Mouse (Mus musculus) myocyte (in vitro differentiated cells): ENCODE measurements around the gene Tal1. TPM values are rescaled to one million over a fixed set of nuclear protein-coding genes. Genes with fewer than 3 reads are reported as not detected.

Experiments used
- H3K27me3 ChIP-seq: one replicate; pipeline ENCODE4 v1.6.1; 2011; ENCODE audit not compliant: control insufficient read depth, insufficient read depth, insufficient read length
- H3K36me3 ChIP-seq: one replicate; pipeline ENCODE4 v1.6.1; 2011; ENCODE audit not compliant: control insufficient read depth, insufficient read depth
- H3K4me2 ChIP-seq: one replicate; pipeline ENCODE4 v1.6.1; 2011; ENCODE audit warnings: low read depth, control low read depth
- H3K4me3 ChIP-seq: one replicate; pipeline ENCODE4 v1.5.1; 2011; ENCODE audit warnings: mild to moderate bottlenecking, control low read depth, moderate library complexity
- H3K79me2 ChIP-seq: one replicate; pipeline ENCODE4 v1.6.1; 2011; ENCODE audit not compliant: control insufficient read depth, insufficient read depth
- H3ac ChIP-seq: one replicate; pipeline ENCODE4 v1.6.1; 2011; ENCODE audit not compliant: control insufficient read depth, insufficient read length
- CEBPB ChIP-seq: IDR thresholded peaks from 2 replicates; pipeline ENCODE4 v1.6.1; 2011; ENCODE audit warnings: mild to moderate bottlenecking, moderate library complexity; ENCODE audit not compliant: poor library complexity, insufficient read depth, severe bottlenecking
- E2F4 ChIP-seq: IDR thresholded peaks from one replicate; pipeline ENCODE4 v1.6.1; 2011; ENCODE audit warnings: mild to moderate bottlenecking, control low read depth, moderate library complexity; ENCODE audit not compliant: insufficient read depth
- MAX ChIP-seq: IDR thresholded peaks from one replicate; pipeline ENCODE4 v1.6.1; 2011; ENCODE audit warnings: low read depth, mild to moderate bottlenecking, control low read depth
- MYOD1 ChIP-seq, 3 experiments: IDR thresholded peaks; one replicate each; pipeline ENCODE4 v1.6.1; 2011; ENCODE audit warnings: control low read depth in 2 of 3, low read depth in 2 of 3, mild to moderate bottlenecking in 2 of 3, moderate library complexity in 1 of 3; ENCODE audit not compliant: insufficient read length in 2 of 3, control insufficient read depth in 1 of 3
- MYOG ChIP-seq, 3 experiments: IDR thresholded peaks; one replicate each; pipeline ENCODE4 v1.6.1; 2011; ENCODE audit warnings: control low read depth in 2 of 3, low read depth in 2 of 3, mild to moderate bottlenecking in 2 of 3; ENCODE audit not compliant: insufficient read length in 2 of 3, control insufficient read depth in 1 of 3, insufficient read depth in 1 of 3
- POLR2A ChIP-seq: IDR thresholded peaks from one replicate; pipeline ENCODE4 v1.6.1; 2011; ENCODE audit warnings: low read depth, mild to moderate bottlenecking, control low read depth, moderate library complexity; ENCODE audit not compliant: insufficient read length
- POLR2AphosphoS2 ChIP-seq: IDR thresholded peaks from one replicate; pipeline ENCODE4 v1.6.1; 2011; ENCODE audit warnings: low read depth, control low read depth; ENCODE audit not compliant: insufficient read length
- REST ChIP-seq: IDR thresholded peaks from one replicate; pipeline ENCODE4 v1.6.1; 2011; ENCODE audit warnings: mild to moderate bottlenecking, control low read depth, moderate library complexity; ENCODE audit not compliant: insufficient read depth, insufficient read length
- SRF ChIP-seq: IDR thresholded peaks from one replicate; pipeline ENCODE4 v1.6.1; 2011; ENCODE audit warnings: low read depth; ENCODE audit not compliant: control insufficient read depth, insufficient read length
- TCF12 ChIP-seq: IDR thresholded peaks from one replicate; pipeline ENCODE4 v1.6.1; 2011; ENCODE audit warnings: mild to moderate bottlenecking, control low read depth; ENCODE audit not compliant: poor library complexity, insufficient read depth, severe bottlenecking
- TCF3 ChIP-seq: IDR thresholded peaks from one replicate; pipeline ENCODE4 v1.6.1; 2011; ENCODE audit warnings: low read depth, control low read depth; ENCODE audit not compliant: insufficient read length
- USF1 ChIP-seq: IDR thresholded peaks from one replicate; pipeline ENCODE4 v1.6.1; 2011; ENCODE audit warnings: low read depth, mild to moderate bottlenecking, control low read depth, moderate library complexity
- polyA plus RNA-seq: library from polyadenylated mRNA; unstranded; fragments of >200 nt; fragmentation: generic; extraction: Trizol; gene quantifications from one replicate; pipeline ENCODE4 v1.2.1, GENCODE M21; 2012; ENCODE audit warnings: missing spikeins

The Tal1 gene
- polyA plus RNA-seq, 1 experiment: not detected

DNA sequence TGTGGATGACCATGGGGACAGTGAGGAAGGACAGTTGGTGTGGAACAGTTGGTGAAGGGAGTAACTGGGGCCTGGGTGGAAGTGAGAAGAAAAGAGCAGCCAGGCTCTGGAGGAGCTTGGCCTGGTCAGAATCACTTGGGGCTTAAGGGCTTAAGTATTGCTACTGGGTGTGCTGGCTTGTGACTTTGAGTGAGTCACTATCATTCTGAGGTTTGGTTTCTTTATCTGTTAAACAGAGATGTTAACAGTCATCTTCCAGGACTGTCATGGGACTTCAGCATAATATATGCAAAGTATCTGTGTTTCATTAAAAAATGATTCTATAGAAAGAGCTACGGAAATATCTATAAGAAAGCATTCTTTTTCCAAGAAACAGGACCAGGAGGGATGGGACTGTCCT is 18.6 kb downstream of the Tal1 start:
- H3ac ChIP-seq: no peak overlapping the region
- no peaks in the 10 kb centered on the region for H3K36me3 ChIP-seq
- no peak overlapping the region for H3K4me3 ChIP-seq
- H3K4me2 ChIP-seq: no peak overlapping the region
- H3K79me2 ChIP-seq: no peaks in the 10 kb centered on the region
- no peak for TF ChIP-seq CEBPB
- TF ChIP-seq MYOD1 (IDR thresholded peaks at IDR 0.05; ENCODE audit: control insufficient read depth in 1 of 3, insufficient read length in 2 of 3, low read depth in 2 of 3): no peak
- no peak for TF ChIP-seq TCF12
- no peak for TF ChIP-seq MYOG (IDR thresholded peaks at IDR 0.05; ENCODE audit: control insufficient read depth in 1 of 3, insufficient read depth in 1 of 3, insufficient read length in 2 of 3, low read depth in 2 of 3)
- TF ChIP-seq E2F4: no peak
- no peak for TF ChIP-seq MAX
- no peak for TF ChIP-seq POLR2A
- H3K27me3 ChIP-seq: no peaks in the 10 kb centered on the region

DNA sequence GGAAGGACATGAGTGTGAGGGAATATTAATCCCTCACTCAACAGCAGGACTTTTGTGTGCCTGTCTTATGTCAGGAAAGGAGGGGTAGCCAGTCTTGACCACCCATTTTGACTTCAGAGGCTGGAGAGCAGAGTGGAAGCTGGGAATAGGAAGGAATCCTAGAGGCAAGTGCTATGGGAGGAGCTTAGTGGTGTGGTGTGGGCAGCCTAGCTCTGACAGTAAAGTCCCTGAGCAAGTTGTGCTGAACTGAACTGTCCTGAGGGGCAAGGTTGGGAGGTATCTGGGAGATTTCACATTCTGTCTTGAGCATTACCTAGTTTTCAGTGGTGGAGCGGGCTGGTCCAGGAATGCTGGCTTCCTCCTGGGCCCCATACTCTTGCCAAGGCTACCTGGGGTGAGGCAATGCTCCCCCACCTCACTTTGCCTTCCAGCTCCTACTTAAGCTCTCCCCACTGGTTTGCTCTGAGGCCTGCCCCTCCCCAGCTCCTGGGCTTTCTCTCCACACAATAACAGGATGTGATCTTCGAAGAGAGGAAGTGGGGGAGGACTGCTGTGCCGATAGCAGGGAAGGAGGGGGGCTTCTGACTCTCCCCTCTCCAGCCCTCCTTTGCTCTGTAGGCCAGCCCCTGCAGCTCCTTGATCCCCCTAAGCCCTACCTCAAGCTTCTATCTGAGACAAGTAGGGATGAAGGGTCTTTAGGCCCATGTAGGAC is 19.1 kb downstream of the Tal1 start:
- H3K4me3 ChIP-seq: no peak overlapping the region
- H3ac ChIP-seq: no peak overlapping the region
- no peak overlapping the region for H3K4me2 ChIP-seq
- no peaks in the 10 kb centered on the region for H3K36me3 ChIP-seq
- no peaks in the 10 kb centered on the region for H3K79me2 ChIP-seq
- TF ChIP-seq USF1: no peak
- no peak for TF ChIP-seq SRF
- no peak for TF ChIP-seq MAX
- no peak for TF ChIP-seq E2F4
- no peak for TF ChIP-seq POLR2A
- TF ChIP-seq POLR2AphosphoS2: no peak
- no peak for TF ChIP-seq TCF12
- H3K27me3 ChIP-seq: no peaks in the 10 kb centered on the region

DNA sequence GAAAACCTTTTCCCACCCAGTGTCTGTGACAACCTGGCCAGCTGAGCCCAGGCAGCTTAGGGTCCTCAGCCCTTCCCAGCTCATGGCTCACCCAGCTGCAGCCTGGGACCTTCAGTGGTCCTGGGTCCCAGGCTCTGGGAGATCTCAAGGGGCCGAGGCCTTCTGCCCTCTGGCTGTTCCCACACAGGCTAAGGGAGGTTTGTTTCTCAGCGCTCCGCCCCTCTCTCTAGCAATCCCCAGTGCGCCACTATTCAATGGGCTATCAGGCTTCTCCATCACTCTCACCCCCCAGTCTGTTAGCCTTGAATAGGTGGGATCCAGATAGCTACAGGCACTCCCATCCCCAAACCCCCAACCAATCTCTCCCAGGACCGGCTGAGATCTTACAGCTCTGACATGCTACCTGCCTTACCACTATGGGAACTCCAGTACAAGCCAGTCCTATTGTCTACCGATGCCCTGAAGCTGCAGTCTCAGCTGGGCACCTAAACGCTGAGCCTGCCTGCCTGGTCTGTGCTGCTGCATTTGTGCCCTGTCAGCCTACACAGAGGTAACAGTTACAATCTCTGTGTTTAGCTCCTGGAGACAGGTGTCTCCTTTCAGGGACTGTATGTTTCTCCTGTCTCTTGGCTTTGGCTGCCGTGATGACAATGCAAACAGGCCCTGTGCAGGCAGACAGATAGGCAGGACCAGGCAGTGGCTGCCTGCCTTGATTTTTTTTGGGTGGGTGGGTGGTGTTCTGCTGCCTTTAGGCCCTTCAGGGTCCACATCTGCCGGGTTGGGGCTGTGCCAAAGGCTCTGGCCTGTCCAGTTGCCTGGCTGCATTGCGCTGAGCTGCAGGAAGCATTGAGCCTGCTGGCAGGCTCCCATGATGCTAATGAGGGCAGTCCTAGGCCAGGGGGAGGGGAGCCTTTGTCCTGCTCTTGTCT is 22.9 kb downstream of the Tal1 start:
- no peak overlapping the region for H3K4me3 ChIP-seq
- H3K4me2 ChIP-seq: no peak overlapping the region
- no peaks in the 10 kb centered on the region for H3K79me2 ChIP-seq
- no peaks in the 10 kb centered on the region for H3K27me3 ChIP-seq
- no peak for TF ChIP-seq POLR2A
- TF ChIP-seq TCF12: no peak
- TF ChIP-seq REST: no peak
- no peak for TF ChIP-seq MYOD1 (IDR thresholded peaks at IDR 0.05; ENCODE audit: control insufficient read depth in 1 of 3, insufficient read length in 2 of 3, low read depth in 2 of 3)
- TF ChIP-seq TCF3: no peak
- H3ac ChIP-seq: no peak overlapping the region
- no peaks in the 10 kb centered on the region for H3K36me3 ChIP-seq

DNA sequence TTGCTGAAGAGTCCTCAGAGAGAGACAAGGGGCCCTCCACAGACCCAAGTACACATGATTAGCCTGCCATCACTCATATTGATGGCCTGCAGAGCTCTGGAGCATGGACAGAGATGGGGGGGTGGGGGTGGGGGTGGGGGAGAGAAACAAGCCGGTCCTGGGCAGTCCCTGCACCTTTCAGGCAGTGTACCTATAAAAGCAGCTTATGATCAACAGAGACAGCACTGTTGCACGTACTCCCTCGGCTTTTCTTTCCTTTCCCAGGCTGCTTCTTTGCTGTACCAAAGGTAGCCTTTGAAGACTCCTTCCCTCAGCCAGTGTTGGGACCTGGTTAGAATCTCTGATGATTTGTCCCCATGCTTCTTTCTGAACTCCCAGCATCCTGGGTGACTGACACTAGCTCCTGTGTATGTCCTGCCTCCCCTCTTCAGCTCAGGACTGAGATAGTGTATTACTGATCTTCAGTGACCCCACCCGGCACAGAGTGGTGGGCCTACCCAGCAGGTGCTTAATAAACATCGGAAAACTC is 23.7 kb downstream of the Tal1 start:
- TF ChIP-seq SRF (no peak), USF1 (no peak), CEBPB (no peak), TCF12 (no peak), POLR2AphosphoS2 (no peak), TCF3 (no peak), MAX (no peak), MYOG (IDR thresholded peaks at IDR 0.05; ENCODE audit: control insufficient read depth in 1 of 3, insufficient read depth in 1 of 3, insufficient read length in 2 of 3, low read depth in 2 of 3) (no peak), POLR2A (no peak), REST (no peak), MYOD1 (IDR thresholded peaks at IDR 0.05; ENCODE audit: control insufficient read depth in 1 of 3, insufficient read length in 2 of 3, low read depth in 2 of 3) (no peak), E2F4 (no peak)
- H3K4me3 ChIP-seq: no peak overlapping the region

DNA sequence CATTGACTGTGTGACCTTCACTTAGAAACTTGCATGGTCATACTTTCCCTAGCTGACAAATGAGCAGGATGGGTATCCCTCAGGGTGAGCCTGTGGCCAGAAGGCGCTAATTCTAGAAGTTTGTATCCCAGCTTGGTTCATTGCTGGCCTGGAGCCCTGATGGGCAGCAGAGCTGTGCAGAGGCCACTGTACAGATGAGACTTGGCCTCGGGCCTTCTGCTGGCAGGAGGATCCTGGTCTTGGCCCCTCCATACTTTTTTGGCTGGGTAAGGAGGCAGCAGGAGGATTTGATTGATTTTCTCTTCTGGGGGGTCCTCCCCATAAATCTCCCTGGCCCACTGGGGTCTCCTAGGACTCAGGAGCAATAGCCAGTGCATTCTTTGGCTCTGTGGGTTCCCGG is 26.8 kb downstream of the Tal1 start:
- H3K4me2 ChIP-seq: no peak overlapping the region
- H3K79me2 ChIP-seq: no peaks in the 10 kb centered on the region
- H3K36me3 ChIP-seq: no peaks in the 10 kb centered on the region
- no peak for TF ChIP-seq MYOG (IDR thresholded peaks at IDR 0.05; ENCODE audit: control insufficient read depth in 1 of 3, insufficient read depth in 1 of 3, insufficient read length in 2 of 3, low read depth in 2 of 3)
- TF ChIP-seq MYOD1 (IDR thresholded peaks at IDR 0.05; ENCODE audit: control insufficient read depth in 1 of 3, insufficient read length in 2 of 3, low read depth in 2 of 3): no peak
- no peak for TF ChIP-seq POLR2AphosphoS2
- TF ChIP-seq TCF12: no peak
- TF ChIP-seq POLR2A: no peak
- TF ChIP-seq REST: no peak
- TF ChIP-seq CEBPB: no peak
- TF ChIP-seq E2F4: no peak
- no peak for TF ChIP-seq MAX
- TF ChIP-seq SRF: no peak
- no peak for TF ChIP-seq TCF3
- no peak for TF ChIP-seq USF1
- no peak overlapping the region for H3ac ChIP-seq
- peaks cover 10% of the 10 kb centered on the region for H3K27me3 ChIP-seq
- H3K4me3 ChIP-seq: no peak overlapping the region

More for the DNA sequence above, 23.7 kb downstream of the Tal1 start:
- Histone ChIP-seq H3K79me2 (no peaks in the 10 kb centered on the region), H3K4me2 (no peak overlapping the region), H3ac (no peak overlapping the region), H3K36me3 (no peaks in the 10 kb centered on the region), H3K27me3 (no peaks in the 10 kb centered on the region)
